Mouse (Mus musculus) G1E (cell line): Measurements from ENCODE around the gene Nav1.

Experiments used
- CTCF ChIP-seq: IDR thresholded peaks from 2 replicates; pipeline ENCODE4 v1.5.1; 2012; ENCODE audit warnings: low read depth, low read length, inconsistent platforms, mixed read lengths
- GATA1 ChIP-seq: IDR thresholded peaks from 2 replicates; pipeline ENCODE4 v1.6.1; 2012; ENCODE audit warnings: borderline replicate concordance, low read length, inconsistent platforms, mixed read lengths
- GATA2 ChIP-seq: IDR thresholded peaks from 2 replicates; pipeline ENCODE4 v1.6.1; 2012; ENCODE audit warnings: low read depth, low read length, inconsistent platforms, borderline replicate concordance
- POLR2AphosphoS5 ChIP-seq: IDR thresholded peaks from 2 replicates; pipeline ENCODE4 v1.6.1; 2012; ENCODE audit warnings: low read depth, low read length, inconsistent platforms; ENCODE audit not compliant: insufficient replicate concordance
- TAL1 ChIP-seq: conservative IDR thresholded peaks from 2 replicates; pipeline ENCODE4 v1.6.1; 2012; ENCODE audit warnings: low read depth, low read length, inconsistent platforms, mixed read lengths

GRCm38 (mm10) chr1:135557976-135558375, 49.1 kb downstream of the Nav1 start:
- TF ChIP-seq POLR2AphosphoS5 (no peak), CTCF (no peak), TAL1 (no peak), GATA1 (no peak), GATA2 (no peak)
